Mouse (Mus musculus): ENCODE data around the gene Eapp.
"Not testable (repeated sequence)": the region's sequence is repeated elsewhere in the genome, so short reads cannot be mapped to it uniquely, and the experiment has no call there.

The Eapp gene

DNA sequence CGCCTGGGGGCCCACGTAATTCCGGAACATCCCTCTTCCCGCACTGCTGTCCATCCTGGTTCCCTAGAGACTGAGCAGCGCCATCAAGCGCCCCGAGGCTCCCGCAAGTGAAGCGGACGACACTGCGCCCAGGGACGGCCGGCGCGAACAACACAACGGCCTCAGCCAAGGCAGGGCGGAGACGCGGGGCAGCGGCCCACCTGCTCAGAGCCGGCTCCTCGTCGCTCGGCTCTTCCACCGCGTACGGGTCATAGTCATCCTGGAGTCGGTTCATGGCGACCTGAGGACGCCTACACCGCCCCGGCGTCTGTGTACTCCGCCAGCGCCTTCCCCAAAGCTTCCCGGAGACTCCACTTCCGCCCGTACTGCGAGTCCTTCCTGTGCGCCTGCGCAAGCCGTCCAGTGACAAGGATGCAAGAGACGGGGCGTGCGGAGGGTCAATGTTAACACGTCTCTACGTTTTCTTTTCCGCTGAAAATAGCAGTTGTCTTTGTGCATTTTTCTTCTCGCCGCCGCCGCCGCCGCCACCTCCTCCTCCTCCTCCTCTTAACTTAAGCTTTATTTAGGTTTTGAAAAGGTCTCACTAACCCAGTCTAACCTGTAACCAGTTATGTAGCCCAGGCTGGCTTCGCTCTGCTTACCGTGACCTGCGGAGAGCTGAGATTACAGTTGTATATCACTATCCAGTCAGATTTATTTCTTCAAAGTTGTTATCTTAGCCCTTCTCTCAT is at the start of gene Eapp:
TSS of gene Eapp (minus strand) at position 387 of the 731 bp plus-strand sequence.
- DNase-seq, result peak; percentile 100

GRCm38 (mm10) chr12:54738661-54739243 is 43.1 kb upstream of the Eapp start:
- DNase-seq, result peak; percentile 91

- not testable (repeated sequence) for DNase-seq
Measured at GRCm38 (mm10) chr12:54737891-54738660, 42.4 kb upstream of the Eapp start.

GRCm38 (mm10) chr12:54734307-54735131 is 38.8 kb upstream of the Eapp start:
- DNase-seq, result peak; percentile 96

GRCm38 (mm10) chr12:54729140-54730059 is 33.7 kb upstream of the Eapp start:
- DNase-seq, result not testable (repeated sequence)

GRCm38 (mm10) chr12:54718871-54719786 is 23.4 kb upstream of the Eapp start:
- not testable (repeated sequence) for DNase-seq

GRCm38 (mm10) chr12:54717516-54717915 is 21.8 kb upstream of the Eapp start:
- DNase-seq, result peak; percentile 86

DNA sequence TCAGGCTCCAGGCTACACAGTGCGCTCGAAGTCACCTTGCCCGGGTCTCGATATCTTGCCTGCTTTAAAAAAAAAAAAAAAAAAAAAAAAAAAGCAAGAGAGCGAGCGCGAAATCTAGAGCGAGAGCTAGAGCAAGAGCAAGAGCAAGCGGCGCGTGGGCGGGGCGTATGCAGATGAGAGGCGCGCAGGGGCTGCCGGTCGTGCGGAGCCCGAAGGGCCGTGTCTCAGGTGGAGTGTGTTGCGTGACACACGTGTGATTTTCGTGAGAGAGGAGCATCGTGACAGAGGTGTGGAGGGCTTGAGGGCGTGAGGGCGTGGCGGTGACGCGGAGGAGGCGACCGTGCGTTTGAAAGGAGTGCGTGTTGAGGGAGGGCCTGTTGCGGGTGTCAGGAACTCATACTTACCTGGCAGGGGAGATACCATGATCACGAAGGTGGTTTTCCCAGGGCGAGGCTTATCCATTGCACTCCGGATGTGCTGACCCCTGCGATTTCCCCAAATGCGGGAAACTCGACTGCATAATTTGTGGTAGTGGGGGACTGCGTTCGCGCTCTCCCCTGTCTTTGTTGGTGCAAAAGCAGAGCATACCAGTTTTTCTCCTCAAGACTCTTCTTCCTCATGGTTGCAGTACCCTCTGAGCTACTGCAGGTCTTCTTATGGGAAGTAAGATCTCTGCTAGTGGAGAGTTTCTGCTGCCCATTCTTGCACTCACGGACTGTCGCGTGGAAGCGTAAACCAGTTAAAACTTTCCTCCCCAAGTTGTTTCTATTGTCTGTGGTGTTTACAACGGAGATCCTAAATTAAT is 18.3 kb upstream of the Eapp start:
- DNase-seq, result peak; percentile 98

- DNase-seq, result peak; percentile 94
Measured at GRCm38 (mm10) chr12:54710494-54710879, 14.8 kb upstream of the Eapp start.

DNA sequence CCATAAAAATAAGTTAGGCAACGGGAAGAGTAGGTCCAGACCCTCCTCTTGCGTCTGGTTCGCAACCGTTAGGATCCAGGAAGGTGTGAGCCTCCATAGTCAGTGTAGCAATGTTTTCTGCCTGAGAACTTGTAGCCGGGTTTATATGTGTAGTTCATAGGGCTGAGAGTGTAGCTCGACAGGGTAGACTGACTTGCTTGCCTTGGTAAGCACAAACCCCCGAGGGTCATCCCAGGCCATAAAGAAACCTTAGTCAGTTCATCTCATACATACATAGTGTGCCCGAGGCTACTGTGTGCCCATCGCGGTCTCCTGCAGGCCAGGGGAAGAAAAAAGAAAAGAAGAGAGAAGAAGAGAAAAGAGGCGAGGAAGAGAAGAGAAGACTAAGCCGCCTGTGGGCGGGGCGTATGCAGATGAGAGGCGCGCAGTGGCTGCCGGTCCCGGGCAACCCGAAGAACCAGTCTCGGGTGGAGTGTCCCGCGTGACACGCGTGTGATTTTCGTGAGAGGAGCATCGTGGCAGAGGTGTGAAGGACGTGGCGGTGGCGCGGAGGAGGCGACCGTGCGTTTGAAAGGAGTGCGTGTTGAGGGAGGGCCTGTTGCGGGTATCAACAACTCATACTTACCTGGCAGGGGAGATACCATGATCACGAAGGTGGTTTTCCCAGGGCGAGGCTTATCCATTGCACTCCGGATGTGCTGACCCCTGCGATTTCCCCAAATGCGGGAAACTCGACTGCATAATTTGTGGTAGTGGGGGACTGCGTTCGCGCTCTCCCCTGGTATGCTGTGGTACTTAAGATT is 14.2 kb upstream of the Eapp start:
- peak; percentile 86 for DNase-seq

DNA sequence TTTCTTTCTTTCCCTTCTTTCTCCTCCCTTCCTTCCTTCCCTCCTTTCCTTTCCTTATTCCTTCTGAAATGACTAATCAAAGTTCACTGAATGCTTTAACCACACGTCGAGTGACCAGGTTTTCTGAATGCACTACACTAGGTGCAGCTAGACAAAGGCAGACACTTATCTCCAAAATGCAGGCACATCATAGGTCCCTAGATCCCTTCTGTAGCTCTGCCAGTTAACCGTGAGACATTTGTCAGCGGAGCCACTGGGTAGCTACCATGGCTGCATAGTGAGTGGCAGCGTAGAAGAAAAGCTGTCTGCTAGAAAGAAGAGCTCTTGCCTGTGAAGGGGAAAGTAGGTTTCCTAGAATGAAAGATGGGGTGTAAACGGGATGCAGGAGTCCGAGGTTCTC is 3.7 kb upstream of the Eapp start:
- peak; percentile 88 for DNase-seq

DNA sequence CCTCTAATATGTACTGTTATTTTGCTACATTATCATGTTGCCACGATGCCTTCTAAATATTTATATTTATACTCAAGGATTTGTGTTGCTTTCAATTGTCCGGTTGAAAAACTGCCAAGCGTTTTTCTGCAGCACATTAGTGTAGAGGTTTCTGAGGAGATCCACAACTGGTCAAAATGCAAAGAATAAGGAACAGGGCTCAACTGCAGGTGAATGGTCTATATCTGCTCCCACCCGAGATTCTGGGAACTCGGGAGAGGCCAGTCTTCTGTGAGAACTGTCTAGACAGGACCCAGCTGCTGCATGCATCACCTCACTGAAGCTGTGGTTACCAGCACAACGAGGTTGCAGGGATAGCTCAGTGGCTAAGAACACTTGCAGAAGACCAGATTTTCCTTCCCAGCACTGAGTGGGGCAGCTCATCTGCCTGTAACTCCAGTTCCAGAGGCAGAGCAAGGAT is 2.1 kb upstream of the Eapp start:
- DNase-seq, result peak; percentile 88

DNA sequence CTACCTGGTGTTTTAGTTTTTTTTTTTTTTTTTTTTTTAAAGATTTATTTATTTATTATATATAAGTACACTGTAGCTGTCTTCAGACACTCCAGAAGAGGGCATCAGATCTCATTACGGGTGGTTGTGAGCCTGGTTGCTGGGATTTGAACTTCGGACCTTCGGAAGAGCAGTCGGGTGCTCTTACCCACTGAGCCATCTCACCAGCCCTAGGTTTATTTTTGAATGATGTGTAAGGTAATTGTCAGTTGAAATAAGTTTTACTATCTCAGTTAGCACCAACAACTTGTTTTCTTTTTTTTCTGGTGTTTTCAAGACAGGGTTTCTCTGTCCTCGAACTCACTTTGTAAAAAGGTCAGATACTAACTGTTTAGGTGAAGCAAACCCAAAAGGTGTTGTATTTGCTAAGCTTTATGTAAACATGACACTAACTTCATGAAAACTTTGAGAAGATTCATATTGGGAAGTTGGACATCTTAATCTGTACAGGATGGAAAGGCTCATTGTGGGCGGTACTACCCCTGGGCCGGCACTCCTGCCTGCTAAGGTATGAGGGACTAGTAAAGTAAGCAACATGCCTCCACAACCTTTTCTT is 1.4 kb upstream of the Eapp start:
- DNase-seq, result peak; percentile 90

GRCm38 (mm10) chr12:54696242-54697002 is 725 bp upstream of the Eapp start:
- DNase-seq, result peak; percentile 99

GRCm38 (mm10) chr12:54694847-54695510 is 718 bp downstream of the Eapp start:
- DNase-seq, result peak; percentile 84

GRCm38 (mm10) chr12:54689082-54689481 is 6.6 kb downstream of the Eapp start:
- DNase-seq, result peak; percentile 59

GRCm38 (mm10) chr12:54683182-54683581 is 12.5 kb downstream of the Eapp start:
- DNase-seq, result no peak

All from heart, adult 11 months (tissue).